Mouse (Mus musculus) thymus, adult 2 months (tissue): Measurements from ENCODE around the gene St6galnac5.

Experiments
- CTCF ChIP-seq: fragments of 200-500 bp; IDR thresholded peaks from 2 replicates; pipeline ENCODE4 v1.5.1; 2012; ENCODE audit warnings: mild to moderate bottlenecking, control low read depth, low read length, moderate library complexity, borderline replicate concordance; ENCODE audit not compliant: control insufficient read depth, poor library complexity, insufficient read depth; ENCODE audit errors: extremely low read depth
- POLR2A ChIP-seq: fragments of 200-500 bp; IDR thresholded peaks from 2 replicates; pipeline ENCODE4 v1.6.1; 2012; ENCODE audit warnings: mild to moderate bottlenecking, low read length, control low read depth, moderate library complexity; ENCODE audit not compliant: control insufficient read depth, poor library complexity, insufficient read depth; ENCODE audit errors: extremely low read depth

DNA sequence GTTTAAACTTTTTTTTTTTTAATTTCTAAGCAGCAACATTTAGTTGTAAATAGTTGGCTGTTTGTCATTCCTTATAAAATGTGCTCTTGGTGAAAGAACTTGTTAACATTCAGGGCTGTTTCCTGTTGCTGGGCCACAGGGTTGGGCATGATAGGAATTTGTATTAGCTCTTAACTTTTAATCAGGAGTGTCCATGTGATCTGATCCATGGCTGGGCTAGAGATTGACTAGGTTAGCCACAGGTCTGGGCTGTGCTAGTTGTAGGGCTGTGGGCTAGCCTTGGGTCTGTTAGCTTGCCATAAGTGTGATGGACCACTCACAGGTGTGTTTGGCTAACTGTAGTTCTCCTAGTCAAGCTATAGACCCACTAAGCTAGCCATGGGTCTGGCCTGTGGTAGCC lies 138.1 kb downstream of the St6galnac5 start:
- no peak for TF ChIP-seq CTCF
- TF ChIP-seq POLR2A: no peak
